Comparison of ENCODE assay signal across 10 mouse cellular contexts in genomic region chr2:29468517-29468936, GRCm38 (mm10).
DNase-seq lines count a peak whose midpoint lies in the region; ATAC-seq and TF ChIP-seq lines count a peak whose summit lies in the region.
"Had no signal": no experiment of that assay in that cellular context is flagged by ENCODE, and none has a peak within 500 bp of the region (broad histone marks: within the 10 kb centered on the region; RNA-seq: fewer than 3 reads in every experiment).

No protein-coding gene starts in this region.

- H3K27ac ChIP-seq in midbrain, embryonic 13.5 days: 0 out of 2 replicates have a peak overlapping the region, but pooled peaks have one; percentile 6
- no peak overlapping the region for H3K27ac ChIP-seq in midbrain, embryonic 11.5 days (ENCODE audit: low read depth, low read length)
- peak overlapping the region; percentile 40; the same call in 1 of the 2 replicates for H3K27ac ChIP-seq in stomach, postnatal 0 days (replicated peaks)
- H3K27ac ChIP-seq: lung, embryonic 15.5 days had no signal

- H3K9me3 ChIP-seq in midbrain, embryonic 13.5 days: no peaks in the 10 kb centered on the region
- H3K9me3 ChIP-seq in midbrain, embryonic 11.5 days (ENCODE audit: control insufficient read depth, low read length): no peaks in the 10 kb centered on the region
- H3K9me3 ChIP-seq in stomach, postnatal 0 days (ENCODE audit: control insufficient read depth, low read length): no peaks in the 10 kb centered on the region
- H3K9me3 ChIP-seq: lung, embryonic 15.5 days had no signal

- H3K4me1 ChIP-seq in midbrain, embryonic 13.5 days (replicated peaks): peaks cover 54% of the 10 kb centered on the region
- peaks cover 5% of the 10 kb centered on the region; the same call in 1 of the 2 replicates for H3K4me1 ChIP-seq in midbrain, embryonic 11.5 days (ENCODE audit: control insufficient read depth, insufficient read depth, low read length)
- H3K4me1 ChIP-seq in stomach, postnatal 0 days (replicated peaks; ENCODE audit: control insufficient read depth, insufficient read depth): peaks cover 3% of the 10 kb centered on the region; the same call in 1 of the 2 replicates
- H3K4me1 ChIP-seq in lung, adult 2 months (ENCODE audit: control insufficient read depth, insufficient read depth, low read length): peaks cover 6% of the 10 kb centered on the region

- H3K4me2 ChIP-seq in midbrain, embryonic 13.5 days (replicated peaks): no peak overlapping the region
- H3K4me2 ChIP-seq in midbrain, embryonic 11.5 days: no peak overlapping the region
- H3K4me2 ChIP-seq in stomach, postnatal 0 days (replicated peaks; ENCODE audit: low read depth): 0 out of 2 replicates have a peak overlapping the region, but pooled peaks have one; percentile 8
- H3K4me2 ChIP-seq: lung, embryonic 15.5 days had no signal

- no peak for DNase-seq in midbrain, embryonic 11.5 days (ENCODE audit: low spot score, missing footprints)
- DNase-seq in frontal cortex, postnatal 10 days (ENCODE audit: low spot score in 2 of 2): peak; percentile 32 to 42
- DNase-seq in left cerebral cortex, postnatal 36 days (ENCODE audit: low spot score in 2 of 2): peak; percentile 64 to 76
- no peak for DNase-seq in stomach, postnatal 0 days (ENCODE audit: low spot score)
- no peak for DNase-seq in lung, adult 2 months
- no peak for DNase-seq in embryo, embryonic 11 days
- DNase-seq: thymus, postnatal 36 days had no signal

- H3K9ac ChIP-seq in midbrain, embryonic 13.5 days (replicated peaks): no peak overlapping the region
- H3K9ac ChIP-seq in midbrain, embryonic 11.5 days (ENCODE audit: low read length): no peak overlapping the region
- H3K9ac ChIP-seq in stomach, postnatal 0 days (ENCODE audit: low read length): no peak overlapping the region
- H3K9ac ChIP-seq: lung, embryonic 15.5 days had no signal

- TF ChIP-seq EP300 in stomach, postnatal 0 days (optimal IDR thresholded peaks at IDR 0.05): no peak

- H3K36me3 ChIP-seq in midbrain, embryonic 13.5 days: no peaks in the 10 kb centered on the region
- H3K36me3 ChIP-seq in midbrain, embryonic 11.5 days (ENCODE audit: control insufficient read depth, insufficient read depth, low read length): no peaks in the 10 kb centered on the region
- no peaks in the 10 kb centered on the region for H3K36me3 ChIP-seq in stomach, postnatal 0 days (ENCODE audit: control insufficient read depth, insufficient read depth, low read length)
- H3K36me3 ChIP-seq: lung, embryonic 15.5 days had no signal

- no peak for TF ChIP-seq CTCF in stomach, postnatal 0 days (IDR thresholded peaks at IDR 0.05; ENCODE audit: low read depth)
- no peak for TF ChIP-seq CTCF in lung, adult 2 months (IDR thresholded peaks at IDR 0.05; ENCODE audit: insufficient read depth, low read length)

- no peak overlapping the region for H3K4me3 ChIP-seq in midbrain, embryonic 13.5 days (replicated peaks)
- H3K4me3 ChIP-seq in midbrain, embryonic 11.5 days (ENCODE audit: low read depth, low read length): no peak overlapping the region
- no peak overlapping the region for H3K4me3 ChIP-seq in stomach, postnatal 0 days (ENCODE audit: low read depth, low read length)
- no peak overlapping the region for H3K4me3 ChIP-seq in lung, adult 2 months (replicated peaks; ENCODE audit: extremely low read depth, low read depth, low read length)
- H3K4me3 ChIP-seq: lung, embryonic 15.5 days had no signal

- intact Hi-C loops in left cerebral cortex, postnatal 36 days (cut with DNase I): loop anchor here (2.0 kb wide), 1 partner anchor 68 kb away; no protein-coding TSS in a partner anchor

- 71% methylated on average over 15 of the region's 15 CpGs for WGBS in midbrain, embryonic 13.5 days
- 91% methylated on average over 15 of the region's 15 CpGs for WGBS in midbrain, embryonic 11.5 days
- WGBS in stomach, postnatal 0 days: 53% methylated on average over 15 of the region's 15 CpGs
- 86% methylated on average over 15 of the region's 15 CpGs for WGBS in lung, adult 2 months

- ATAC-seq in midbrain, embryonic 13.5 days: 0 out of 2 replicates have a peak, but pooled peaks have one; percentile 46
- ATAC-seq in midbrain, embryonic 11.5 days (ENCODE audit: low FRiP score): no peak
- no peak for ATAC-seq in stomach, postnatal 0 days (ENCODE audit: low FRiP score, low TSS enrichment)
- ATAC-seq in megakaryocyte progenitor cell, adult 5-6 weeks (replicated peaks; ENCODE audit: poor library complexity): no peak

- no peak for TF ChIP-seq POLR2A in lung, adult 2 months (IDR thresholded peaks at IDR 0.05; ENCODE audit: borderline replicate concordance, extremely low read depth, low read depth, low read length)

- H3K27me3 ChIP-seq in midbrain, embryonic 13.5 days: no peaks in the 10 kb centered on the region
- H3K27me3 ChIP-seq in midbrain, embryonic 11.5 days (ENCODE audit: control insufficient read depth, insufficient read depth, low read length): no peaks in the 10 kb centered on the region
- no peaks in the 10 kb centered on the region for H3K27me3 ChIP-seq in stomach, postnatal 0 days (ENCODE audit: control insufficient read depth, insufficient read depth, low read length)
- H3K27me3 ChIP-seq: lung, embryonic 15.5 days had no signal

Comparison
In these comparisons a context has a peak if more than half of its experiments do, and no peak if none do; other contexts are left out.
1. DNase-seq: peak in frontal cortex, postnatal 10 days (2 of 2) and left cerebral cortex, postnatal 36 days (2 of 2); none in midbrain, embryonic 11.5 days (single experiment), stomach, postnatal 0 days (single experiment), lung, adult 2 months (single experiment) and embryo, embryonic 11 days (single experiment).